Comparison of ENCODE assay signal across 29 mouse cellular contexts in genomic region chr2:140691403-140691802, GRCm38 (mm10). TPM values are rescaled to one million over a fixed set of nuclear protein-coding genes. Genes with fewer than 3 reads are reported as not detected.
"Had no signal": no experiment of that assay in that cellular context is flagged by ENCODE, and none has a peak within 500 bp of the region (broad histone marks: within the 10 kb centered on the region; RNA-seq: fewer than 3 reads in every experiment).

No protein-coding gene starts in this region.

- H3K27ac ChIP-seq: embryonic facial prominence, embryonic 10.5 days; embryonic facial prominence, embryonic 12.5 days; embryonic facial prominence, embryonic 13.5 days; embryonic facial prominence, embryonic 15.5 days; forebrain, embryonic 12.5 days; forebrain, embryonic 13.5 days; forebrain, embryonic 15.5 days; gastrocnemius, adult 2 months; heart, adult 2 months had no signal

- H3K4me3 ChIP-seq: embryonic facial prominence, embryonic 10.5 days; embryonic facial prominence, embryonic 12.5 days; embryonic facial prominence, embryonic 13.5 days; embryonic facial prominence, embryonic 15.5 days; erythroblast, embryonic 14.5 days; forebrain, embryonic 12.5 days; forebrain, embryonic 13.5 days; forebrain, embryonic 15.5 days; gastrocnemius, adult 2 months; heart, adult 2 months had no signal

- H3K36me3 ChIP-seq: embryonic facial prominence, embryonic 10.5 days; embryonic facial prominence, embryonic 12.5 days; embryonic facial prominence, embryonic 13.5 days; embryonic facial prominence, embryonic 15.5 days; forebrain, embryonic 12.5 days; forebrain, embryonic 15.5 days had no signal

- DNase-seq: cerebellum, adult 2 months; cerebellum, adult 8-10 months; cerebellum, adult 9-10 months; cerebellum, adult 9-11 months; cerebellum, postnatal 10 days; cerebellum, postnatal 14 days; cerebellum, postnatal 25 days; cerebellum, postnatal 36 days; embryo, embryonic 11 days; forebrain, postnatal 0 days; gastrocnemius, adult 2 months; gastrocnemius, postnatal 10 days; gastrocnemius, postnatal 14 days; gastrocnemius, postnatal 25 days; gastrocnemius, postnatal 36 days; heart, adult 11 months; heart, adult 18-20 months; heart, adult 2 months had no signal

- H3K9me3 ChIP-seq: embryonic facial prominence, embryonic 10.5 days; embryonic facial prominence, embryonic 12.5 days; embryonic facial prominence, embryonic 13.5 days; embryonic facial prominence, embryonic 15.5 days; forebrain, embryonic 12.5 days; forebrain, embryonic 13.5 days; forebrain, embryonic 15.5 days had no signal

- H3K27me3 ChIP-seq: embryonic facial prominence, embryonic 12.5 days; embryonic facial prominence, embryonic 13.5 days; embryonic facial prominence, embryonic 15.5 days; forebrain, embryonic 12.5 days; forebrain, embryonic 15.5 days had no signal

- H3K4me2 ChIP-seq: embryonic facial prominence, embryonic 12.5 days; embryonic facial prominence, embryonic 13.5 days; embryonic facial prominence, embryonic 15.5 days; forebrain, embryonic 12.5 days; forebrain, embryonic 13.5 days; forebrain, embryonic 15.5 days had no signal

- ATAC-seq: forebrain, embryonic 13.5 days; forebrain, embryonic 14.5 days; forebrain, embryonic 15.5 days; forebrain, embryonic 16.5 days; forebrain, postnatal 0 days had no signal

- H3K9ac ChIP-seq: embryonic facial prominence, embryonic 12.5 days; embryonic facial prominence, embryonic 13.5 days; embryonic facial prominence, embryonic 15.5 days; forebrain, embryonic 12.5 days; forebrain, embryonic 13.5 days; forebrain, embryonic 15.5 days; forebrain, postnatal 0 days had no signal

- H3K4me1 ChIP-seq: embryonic facial prominence, embryonic 10.5 days; embryonic facial prominence, embryonic 12.5 days; embryonic facial prominence, embryonic 13.5 days; embryonic facial prominence, embryonic 15.5 days; forebrain, embryonic 12.5 days; forebrain, embryonic 13.5 days; forebrain, embryonic 15.5 days had no signal

RNA-seq across cellular contexts. Expression of gene Flrt3, which starts 20.1 kb away (rescaled TPM):
- total RNA-seq: granulocyte monocyte progenitor cell, adult 5-6 weeks had no signal
